Comparison of ENCODE assay signal across 10 mouse cellular contexts in the genomic region with DNA sequence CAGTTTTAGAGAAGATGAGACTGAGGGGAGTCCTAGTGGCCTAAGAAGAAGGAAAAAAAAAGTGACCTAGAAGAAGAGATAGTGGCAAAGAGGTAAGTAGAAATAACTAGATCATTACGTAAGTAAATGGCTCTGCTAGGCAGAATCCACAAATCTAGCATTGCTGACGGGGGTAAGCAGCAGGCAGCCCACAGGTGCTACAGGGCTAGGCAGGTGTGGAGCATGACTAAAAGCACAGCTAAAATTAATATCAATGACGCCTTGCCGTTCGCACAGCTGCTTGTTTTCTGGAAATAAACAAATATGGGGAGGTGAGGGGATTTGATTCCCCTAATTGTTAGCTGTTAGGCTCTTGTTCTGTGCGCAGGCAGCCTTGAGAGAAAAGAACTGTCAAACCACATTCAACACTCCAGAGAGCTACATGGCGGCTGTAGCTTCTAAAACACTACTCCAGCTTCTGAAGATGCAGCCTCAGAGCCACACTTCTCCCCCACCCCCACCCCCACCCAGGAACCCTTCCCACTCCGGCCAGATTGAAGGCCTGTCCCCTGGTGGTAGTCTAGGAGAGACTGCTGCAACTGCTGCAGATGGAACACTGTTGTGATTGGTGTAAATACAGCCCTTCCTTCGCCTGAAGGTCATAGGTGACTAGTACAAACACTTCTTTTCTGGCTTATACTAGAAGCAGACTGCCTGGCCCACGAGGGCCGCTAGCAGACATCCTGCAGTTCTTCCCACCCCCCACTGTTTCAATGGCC. TPM values are rescaled to one million over a fixed set of nuclear protein-coding genes. Genes with fewer than 3 reads are reported as not detected.
DNase-seq lines count a peak whose midpoint lies in the region; ATAC-seq and TF ChIP-seq lines count a peak whose summit lies in the region.
"Had no signal": no experiment of that assay in that cellular context is flagged by ENCODE, and none has a peak within 500 bp of the region (broad histone marks: within the 10 kb centered on the region; RNA-seq: fewer than 3 reads in every experiment).

No protein-coding gene starts in this region.

- peaks cover 5% of the 10 kb centered on the region; the same call in 1 of the 2 replicates for H3K4me1 ChIP-seq in kidney, postnatal 0 days (replicated peaks; ENCODE audit: insufficient read depth, low read length)
- H3K4me1 ChIP-seq in brown adipose tissue, adult 24 weeks (ENCODE audit: control insufficient read depth, insufficient read depth, insufficient read length, low read length): peaks cover 2% of the 10 kb centered on the region; the same call in 1 of the 2 replicates
- peaks cover 40% of the 10 kb centered on the region for H3K4me1 ChIP-seq in limb, embryonic 13.5 days
- peaks cover 6% of the 10 kb centered on the region; the same call in 1 of the 2 replicates for H3K4me1 ChIP-seq in small intestine, adult 2 months (ENCODE audit: control insufficient read depth, insufficient read depth, insufficient read length, low read length)
- peaks cover 31% of the 10 kb centered on the region for H3K4me1 ChIP-seq in neural tube, embryonic 15.5 days

- no peaks in the 10 kb centered on the region for H3K27me3 ChIP-seq in kidney, postnatal 0 days (ENCODE audit: insufficient read depth, low read length)
- no peaks in the 10 kb centered on the region for H3K27me3 ChIP-seq in limb, embryonic 13.5 days
- no peaks in the 10 kb centered on the region for H3K27me3 ChIP-seq in small intestine, adult 2 months (ENCODE audit: control insufficient read depth, insufficient read depth, low read length)
- H3K27me3 ChIP-seq in neural tube, embryonic 15.5 days (replicated peaks): 0 out of 2 replicates have a peak, but pooled peaks cover 11% of the 10 kb centered on the region

- WGBS in kidney, postnatal 0 days: 66% methylated on average over 11 of the region's 11 CpGs
- 43% methylated on average over 11 of the region's 11 CpGs for WGBS in limb, embryonic 13.5 days
- WGBS in small intestine, adult 2 months: 33% methylated on average over 11 of the region's 11 CpGs
- 43% methylated on average over 11 of the region's 11 CpGs for WGBS in neural tube, embryonic 15.5 days

- H3K4me3 ChIP-seq in kidney, postnatal 0 days (replicated peaks; ENCODE audit: low read depth, low read length): no peak overlapping the region
- no peak overlapping the region for H3K4me3 ChIP-seq in brown adipose tissue, adult 24 weeks (ENCODE audit: insufficient read depth, low read depth, low read length)
- H3K4me3 ChIP-seq in limb, embryonic 13.5 days: no peak overlapping the region
- no peak overlapping the region for H3K4me3 ChIP-seq in small intestine, adult 2 months (ENCODE audit: low read depth, low read length)
- H3K4me3 ChIP-seq in neural tube, embryonic 15.5 days (replicated peaks): no peak overlapping the region
- H3K4me3 ChIP-seq: neural tube, embryonic 13.5 days had no signal

- TF ChIP-seq POLR2A in small intestine, adult 2 months (IDR thresholded peaks at IDR 0.05; ENCODE audit: low read depth, low read length): no peak

- no peak overlapping the region for H3K27ac ChIP-seq in kidney, postnatal 0 days
- H3K27ac ChIP-seq in brown adipose tissue, adult 24 weeks (replicated peaks; ENCODE audit: low read depth, low read length): peak overlapping the region; percentile 34
- no peak overlapping the region for H3K27ac ChIP-seq in limb, embryonic 13.5 days
- peak overlapping the region; percentile 65 for H3K27ac ChIP-seq in small intestine, adult 2 months (ENCODE audit: insufficient read depth, low read depth, low read length)
- no peak overlapping the region for H3K27ac ChIP-seq in neural tube, embryonic 15.5 days (replicated peaks)
- H3K27ac ChIP-seq: neural tube, embryonic 13.5 days had no signal

- peak; percentile 49 for TF ChIP-seq CTCF in kidney, postnatal 0 days (IDR thresholded peaks at IDR 0.05; ENCODE audit: low read depth)
- no peak for TF ChIP-seq CTCF in small intestine, adult 2 months (IDR thresholded peaks at IDR 0.05; ENCODE audit: extremely low read depth, insufficient read length, insufficient replicate concordance, low read depth, low read length)

- DNase-seq in kidney, postnatal 0 days (ENCODE audit: low spot score): no peak
- no peak for DNase-seq in kidney, adult 11 months
- DNase-seq in layer of hippocampus, postnatal 14 days (ENCODE audit: low spot score in 2 of 2): no peak
- DNase-seq in cerebellum, postnatal 25 days: no peak
- DNase-seq: adrenal gland, adult 8-10 months had no signal

- no peak overlapping the region for H3K4me2 ChIP-seq in kidney, postnatal 0 days (ENCODE audit: low read length)
- H3K4me2 ChIP-seq in limb, embryonic 13.5 days (replicated peaks): peak overlapping the region; percentile 88; the same call in 1 of the 2 replicates
- H3K4me2 ChIP-seq in neural tube, embryonic 15.5 days: no peak overlapping the region

- no peak for ATAC-seq in kidney, postnatal 0 days (replicated peaks; ENCODE audit: low FRiP score, low read depth)
- no peak for ATAC-seq in limb, embryonic 13.5 days (ENCODE audit: low FRiP score, low read depth)
- no peak for ATAC-seq in neural tube, embryonic 15.5 days (ENCODE audit: low FRiP score)

- no peaks in the 10 kb centered on the region for H3K36me3 ChIP-seq in kidney, postnatal 0 days (ENCODE audit: insufficient read depth, low read length)
- peaks cover 1% of the 10 kb centered on the region; the same call in 1 of the 2 replicates for H3K36me3 ChIP-seq in limb, embryonic 13.5 days
- H3K36me3 ChIP-seq in small intestine, adult 2 months (ENCODE audit: control insufficient read depth, insufficient read depth, low read length): peaks cover 6% of the 10 kb centered on the region
- no peaks in the 10 kb centered on the region for H3K36me3 ChIP-seq in neural tube, embryonic 15.5 days
- H3K36me3 ChIP-seq: neural tube, embryonic 13.5 days had no signal

- H3K9ac ChIP-seq in kidney, postnatal 0 days (ENCODE audit: low read depth, low read length): no peak overlapping the region
- H3K9ac ChIP-seq in limb, embryonic 13.5 days: no peak overlapping the region
- no peak overlapping the region for H3K9ac ChIP-seq in neural tube, embryonic 15.5 days (replicated peaks)
- H3K9ac ChIP-seq: neural tube, embryonic 13.5 days had no signal

- no peaks in the 10 kb centered on the region for H3K9me3 ChIP-seq in kidney, postnatal 0 days (replicated peaks; ENCODE audit: low read length)
- no peaks in the 10 kb centered on the region for H3K9me3 ChIP-seq in limb, embryonic 13.5 days
- H3K9me3 ChIP-seq in neural tube, embryonic 15.5 days (replicated peaks): no peaks in the 10 kb centered on the region
- H3K9me3 ChIP-seq: neural tube, embryonic 13.5 days had no signal

RNA-seq across cellular contexts. Expression of a gene that starts 15.1 kb away (rescaled TPM):
- 4.9 and 5.8 TPM in 2 replicates for polyA plus RNA-seq in kidney, postnatal 0 days (2015; fragmentation: Nextera tagmentation; extraction: Ambion mirVana)
- 4.2 and 6.9 TPM in 2 replicates for polyA plus RNA-seq in brown adipose tissue, adult 24 weeks (2012; ENCODE audit: insufficient read depth, insufficient read length, missing spikeins)
- 4.1 and 4.6 TPM in 2 replicates for polyA plus RNA-seq in limb, embryonic 13.5 days (2015; fragmentation: Nextera tagmentation; extraction: Ambion mirVana)
- polyA plus RNA-seq in small intestine, adult 2 months (2012; rRNA removed): 38.6 and 53.2 TPM in 2 replicates
- polyA plus RNA-seq in neural tube, embryonic 15.5 days (2015; fragmentation: Nextera tagmentation; extraction: Ambion mirVana): 2.0 and 3.3 TPM in 2 replicates
- total RNA-seq in layer of hippocampus, postnatal 14 days (2021): 1 to 10 TPM; 4.9 to 5.1 TPM

Comparison
In these comparisons a context has a peak if more than half of its experiments do, and no peak if none do; other contexts are left out.
1. H3K27ac ChIP-seq: peak in brown adipose tissue, adult 24 weeks (single experiment) and small intestine, adult 2 months (single experiment); none in kidney, postnatal 0 days (single experiment), limb, embryonic 13.5 days (single experiment) and neural tube, embryonic 15.5 days (single experiment).